Mouse (Mus musculus) CH12.LX (cell line): ENCODE measurements around the gene Enox2.
A peak's percentile ranks its signal among the peaks of the same experiment; 100 is the strongest.

Experiments
- CTCF ChIP-seq, 2 experiments: IDR thresholded peaks in 1 of 2; conservative IDR thresholded peaks in 1 of 2; 2 replicates each; pipeline ENCODE4 v1.5.1; 2011 to 2012; ENCODE audit warnings: low read depth in 2 of 2, low read length in 2 of 2, improper control_type of control experiment in 1 of 2, inconsistent platforms in 1 of 2, mild to moderate bottlenecking in 1 of 2, moderate library complexity in 1 of 2
- E2F4 ChIP-seq: IDR thresholded peaks from 2 replicates; pipeline ENCODE4 v1.6.1; 2011; ENCODE audit warnings: low read depth, low read length, improper control_type of control experiment; ENCODE audit not compliant: insufficient replicate concordance
- HCFC1 ChIP-seq: IDR thresholded peaks from 2 replicates; pipeline ENCODE4 v1.6.1; 2012; ENCODE audit warnings: low read depth, mild to moderate bottlenecking, inconsistent platforms, low read length, improper control_type of control experiment
- JUN ChIP-seq: IDR thresholded peaks from 2 replicates; pipeline ENCODE4 v1.6.1; 2011; ENCODE audit warnings: low read depth, mild to moderate bottlenecking, low read length, improper control_type of control experiment, moderate library complexity; ENCODE audit not compliant: insufficient read depth
- JUND ChIP-seq: conservative IDR thresholded peaks from 2 replicates; pipeline ENCODE4 v1.6.1; 2011; ENCODE audit warnings: low read depth, low read length, improper control_type of control experiment
- MAFK ChIP-seq: IDR thresholded peaks from 2 replicates; pipeline ENCODE4 v1.6.1; 2011; ENCODE audit warnings: low read length, improper control_type of control experiment; ENCODE audit not compliant: insufficient replicate concordance
- MEF2A ChIP-seq: IDR thresholded peaks from 2 replicates; pipeline ENCODE4 v1.6.1; 2014; ENCODE audit warnings: low read depth, mild to moderate bottlenecking, inconsistent platforms, low read length, improper control_type of control experiment, borderline replicate concordance
- MYC ChIP-seq: IDR thresholded peaks from 2 replicates; pipeline ENCODE4 v1.6.1; 2011; ENCODE audit warnings: low read depth, mild to moderate bottlenecking, improper control_type of control experiment, low read length
- NRF1 ChIP-seq: IDR thresholded peaks from 2 replicates; pipeline ENCODE4 v1.6.1; 2014; ENCODE audit warnings: low read depth, mild to moderate bottlenecking, inconsistent platforms, low read length, improper control_type of control experiment, moderate library complexity
- POLR2A ChIP-seq: IDR thresholded peaks from 2 replicates; pipeline ENCODE4 v1.6.1; 2011; ENCODE audit warnings: low read depth, mild to moderate bottlenecking, improper control_type of control experiment, low read length
- RAD21 ChIP-seq: IDR thresholded peaks from 2 replicates; pipeline ENCODE4 v1.6.1; 2011; ENCODE audit warnings: low read depth, mild to moderate bottlenecking, low read length, improper control_type of control experiment, moderate library complexity
- SIN3A ChIP-seq: IDR thresholded peaks from 2 replicates; pipeline ENCODE4 v1.6.1; 2012; ENCODE audit warnings: low read length, improper control_type of control experiment, inconsistent platforms
- SMC3 ChIP-seq: IDR thresholded peaks from 2 replicates; pipeline ENCODE4 v1.6.1; 2011; ENCODE audit warnings: low read depth, low read length, improper control_type of control experiment
- UBTF ChIP-seq: IDR thresholded peaks from 2 replicates; pipeline ENCODE4 v1.6.1; 2012; ENCODE audit warnings: low read depth, mild to moderate bottlenecking, inconsistent platforms, low read length, improper control_type of control experiment, moderate library complexity

DNA sequence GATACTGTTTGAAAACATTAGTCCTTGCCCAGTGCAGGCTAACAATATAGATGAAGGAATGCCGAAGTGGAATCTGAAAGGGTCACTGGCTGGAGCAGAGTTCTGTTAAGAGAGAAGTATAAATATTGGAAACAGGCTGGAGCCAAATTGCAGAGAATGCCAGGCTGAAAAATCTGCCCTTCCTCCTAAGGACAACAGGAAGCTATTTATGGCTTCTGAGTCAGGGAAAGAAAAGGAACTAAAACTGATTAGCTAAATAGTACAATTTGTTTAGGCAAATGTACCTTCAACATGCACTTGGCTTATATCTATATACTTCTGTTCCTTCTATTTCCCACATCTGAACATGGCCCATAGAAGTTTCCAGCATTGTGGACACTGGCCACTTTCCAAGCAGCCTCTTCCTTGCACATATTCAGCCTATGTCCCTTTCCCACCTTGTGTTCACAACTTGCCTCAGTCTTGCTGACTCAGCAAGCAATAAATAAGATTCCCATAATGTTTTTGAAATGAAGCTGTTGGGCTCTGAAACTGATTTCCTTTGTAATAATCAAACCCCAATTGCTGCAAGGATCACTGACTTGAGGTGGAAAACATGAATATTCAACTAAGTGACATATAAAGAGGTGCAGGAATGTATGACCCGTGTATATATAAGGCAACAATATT, 8.0 kb downstream of the Enox2 start:
- TF ChIP-seq CTCF (conservative IDR thresholded peaks at IDR 0.05 in 1 of 2, IDR thresholded peaks at IDR 0.05 in 1 of 2; ENCODE audit: low read depth in 2 of 2, low read length in 2 of 2) (no peak), E2F4 (no peak), MYC (no peak), POLR2A (no peak), MAFK (peak; percentile 95), RAD21 (no peak), NRF1 (no peak), JUND (no peak), HCFC1 (no peak), UBTF (no peak), JUN (no peak), SIN3A (no peak), SMC3 (no peak), MEF2A (peak; percentile 92)
